Mouse (Mus musculus): ENCODE data around the gene Klrb1f. TPM values are rescaled to one million over a fixed set of nuclear protein-coding genes. Genes with fewer than 3 reads are reported as not detected.
"Not testable (repeated sequence)": the region's sequence is repeated elsewhere in the genome, so short reads cannot be mapped to it uniquely, and the experiment has no call there.

Klrb1f gene
- polyA plus RNA-seq, 1 experiment from 2014 or later: 0.34 TPM

GRCm38 (mm10) chr6:129095166-129095565 is 49.5 kb downstream of the Klrb1f start:
- Histone ChIP-seq H3K4me2 (no peak overlapping the region), H3K27me3 (no peaks in the 10 kb centered on the region), H3K27ac (replicated peaks) (no peak overlapping the region), H3K9ac (no peak overlapping the region), H3K4me1 (replicated peaks) (no peaks in the 10 kb centered on the region), H3K9me3 (no peaks in the 10 kb centered on the region), H3K4me3 (no peak overlapping the region), H3K36me3 (no peaks in the 10 kb centered on the region)
- ATAC-seq (ENCODE audit: low FRiP score, low read depth): no peak

- Histone ChIP-seq H3K27ac (replicated peaks) (no peak overlapping the region), H3K27me3 (no peaks in the 10 kb centered on the region), H3K4me2 (no peak overlapping the region), H3K4me1 (replicated peaks) (no peaks in the 10 kb centered on the region), H3K36me3 (no peaks in the 10 kb centered on the region), H3K9me3 (no peaks in the 10 kb centered on the region), H3K4me3 (no peak overlapping the region), H3K9ac (no peak overlapping the region)
- ATAC-seq (ENCODE audit: low FRiP score, low read depth): no peak
- 56% methylated on average over 1 of the region's 1 CpGs for WGBS
These were observed 52.2 kb downstream of the Klrb1f start for GRCm38 (mm10) chr6:129097929-129098328.

- H3K4me1 ChIP-seq (replicated peaks); H3K27ac ChIP-seq (replicated peaks); H3K27me3 ChIP-seq: not testable (repeated sequence)
These were observed 55.1 kb downstream of the Klrb1f start, which contains the start of gene Clec2e for GRCm38 (mm10) chr6:129100794-129101193. Gene Clec2e, minus strand, starts transcription at chr6:129100913.

GRCm38 (mm10) chr6:129101604-129102003 is 55.9 kb downstream of the Klrb1f start:
- ATAC-seq (ENCODE audit: low FRiP score, low read depth): no peak
- H3K4me1 ChIP-seq (replicated peaks): no peaks in the 10 kb centered on the region
- H3K9ac ChIP-seq: no peak overlapping the region
- no peak overlapping the region for H3K4me2 ChIP-seq
- no peaks in the 10 kb centered on the region for H3K9me3 ChIP-seq
- WGBS: 88% methylated on average over 1 of the region's 1 CpGs
- H3K27me3 ChIP-seq: no peaks in the 10 kb centered on the region
- no peak overlapping the region for H3K27ac ChIP-seq (replicated peaks)
- no peak overlapping the region for H3K4me3 ChIP-seq
- no peaks in the 10 kb centered on the region for H3K36me3 ChIP-seq

More at GRCm38 (mm10) chr6:129100794-129101193, 55.1 kb downstream of the Klrb1f start, which contains the start of gene Clec2e:
- not testable (repeated sequence) for H3K36me3 ChIP-seq; ATAC-seq (ENCODE audit: low FRiP score, low read depth); H3K4me3 ChIP-seq; H3K4me2 ChIP-seq; H3K9ac ChIP-seq; H3K9me3 ChIP-seq
- 80% methylated on average over 1 of the region's 1 CpGs for WGBS

GRCm38 (mm10) chr6:129102858-129103555 is 57.3 kb downstream of the Klrb1f start:
- H3K9ac ChIP-seq: no peak overlapping the region
- 88% methylated on average over 4 of the region's 4 CpGs for WGBS
- H3K4me2 ChIP-seq: no peak overlapping the region
- no peak overlapping the region for H3K27ac ChIP-seq (replicated peaks)
- no peaks in the 10 kb centered on the region for H3K36me3 ChIP-seq
- H3K4me1 ChIP-seq (replicated peaks): no peaks in the 10 kb centered on the region
- no peaks in the 10 kb centered on the region for H3K9me3 ChIP-seq
- ATAC-seq (ENCODE audit: low FRiP score, low read depth): no peak
- no peaks in the 10 kb centered on the region for H3K27me3 ChIP-seq
- no peak overlapping the region for H3K4me3 ChIP-seq

Other genes with a start within 250 kb of the Klrb1f start
- gene Gm44511, start 219.6 kb upstream of the Klrb1f start, polyA plus RNA-seq (2015; fragmentation: Nextera tagmentation; extraction: Ambion mirVana): not detected in 2 replicates
- gene Klrb1b, start 219.6 kb upstream of the Klrb1f start, polyA plus RNA-seq (2015; fragmentation: Nextera tagmentation; extraction: Ambion mirVana): not detected in 2 replicates
- gene Clec2i, start 158.3 kb upstream of the Klrb1f start, polyA plus RNA-seq (2015; fragmentation: Nextera tagmentation; extraction: Ambion mirVana): 0.07 TPM in 1 of 2 replicates, not detected in the other
- gene BC035044, start 154.8 kb upstream of the Klrb1f start, polyA plus RNA-seq (2015; fragmentation: Nextera tagmentation; extraction: Ambion mirVana): 0.38 and 0.46 TPM in 2 replicates
- not detected in 2 replicates for gene Clec2g, start 111.5 kb upstream of the Klrb1f start, polyA plus RNA-seq (2015; fragmentation: Nextera tagmentation; extraction: Ambion mirVana)
- gene Clec2e, start 55.0 kb downstream of the Klrb1f start, polyA plus RNA-seq (2015; fragmentation: Nextera tagmentation; extraction: Ambion mirVana): not detected in 2 replicates
- 0.12 and 0.13 TPM in 2 replicates for gene Clec2d, start 134.7 kb downstream of the Klrb1f start, polyA plus RNA-seq (2015; fragmentation: Nextera tagmentation; extraction: Ambion mirVana)
- gene Cd69, start 229.5 kb downstream of the Klrb1f start, polyA plus RNA-seq (2015; fragmentation: Nextera tagmentation; extraction: Ambion mirVana): not detected in 2 replicates